Mouse (Mus musculus): Measurements from ENCODE around the gene Wnt9a.
"Not testable (repeated sequence)": the region's sequence is repeated elsewhere in the genome, so short reads cannot be mapped to it uniquely, and the experiment has no call there.

The Wnt9a gene

DNA sequence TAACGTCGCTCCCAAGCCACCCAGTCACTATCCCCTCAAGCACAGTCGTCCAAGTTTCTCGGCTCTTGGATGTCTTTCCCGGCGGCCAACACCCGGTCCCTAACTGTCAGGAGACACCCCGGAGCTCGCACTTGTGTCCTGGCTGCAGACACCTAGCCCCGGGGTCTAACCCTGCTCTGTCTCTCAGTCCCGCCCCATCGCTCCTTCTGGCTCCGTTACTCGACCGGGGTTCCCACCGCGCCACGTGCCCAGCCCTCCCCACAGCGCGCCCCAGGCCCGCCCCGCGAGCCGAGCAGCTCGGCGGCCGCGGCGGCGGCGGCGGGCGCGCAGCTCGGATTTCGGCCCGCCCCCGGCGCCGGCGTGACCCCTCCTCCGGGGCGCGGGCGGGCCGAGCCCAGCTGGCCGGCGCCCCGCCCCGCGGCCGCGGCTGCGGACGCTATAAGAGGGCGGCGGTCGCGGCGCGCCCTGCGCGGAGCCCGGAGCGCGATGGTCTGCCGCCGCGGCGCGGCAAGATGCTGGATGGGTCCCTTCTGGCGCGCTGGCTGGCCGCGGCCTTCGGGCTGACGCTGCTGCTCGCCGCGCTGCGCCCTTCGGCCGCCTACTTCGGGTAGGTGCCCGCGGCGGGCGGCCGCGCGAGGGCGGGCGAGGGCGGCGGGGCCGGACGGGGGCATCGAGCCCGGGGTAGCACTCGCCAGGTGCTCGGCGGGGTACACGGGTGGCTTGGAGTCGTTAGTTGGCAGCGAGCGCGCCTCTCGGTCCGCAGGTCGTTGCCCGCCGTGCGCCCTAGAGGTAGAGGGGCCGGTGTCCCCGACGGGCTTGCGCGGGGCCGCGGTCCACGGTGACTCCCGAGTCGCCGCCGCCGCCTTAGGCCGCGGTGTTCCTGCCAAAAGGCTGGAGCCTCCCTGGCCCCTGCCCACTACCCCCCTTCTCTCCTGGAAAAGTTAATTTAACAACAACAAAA, at the start of gene Wnt9a:
Gene Wnt9a, plus strand, starts transcription at position 468 of the 961 bp plus-strand sequence.
- peak; percentile 59 to 60 for DNase-seq (ENCODE audit: low spot score in 2 of 2)

DNA sequence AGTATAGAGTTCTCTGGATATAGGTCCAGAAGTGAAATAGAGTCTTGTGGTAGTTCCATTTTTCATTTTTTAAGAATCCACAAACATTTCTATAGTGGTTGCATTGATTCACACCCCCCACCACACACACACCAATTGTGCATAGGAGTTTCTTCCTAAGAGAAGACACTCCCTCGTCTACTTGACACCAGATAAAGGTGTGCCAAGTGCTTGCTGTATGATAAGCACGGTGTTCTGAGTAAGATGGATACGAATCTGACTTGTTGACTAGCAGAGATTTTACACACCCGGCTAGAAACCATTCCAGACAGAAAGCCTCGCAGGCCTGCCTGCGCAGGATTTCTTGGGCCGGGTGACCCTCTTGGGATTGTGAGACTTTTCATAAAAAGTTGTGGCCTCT, 47.1 kb upstream of the Wnt9a start:
- no peak for DNase-seq (ENCODE audit: low spot score in 2 of 2)

DNA sequence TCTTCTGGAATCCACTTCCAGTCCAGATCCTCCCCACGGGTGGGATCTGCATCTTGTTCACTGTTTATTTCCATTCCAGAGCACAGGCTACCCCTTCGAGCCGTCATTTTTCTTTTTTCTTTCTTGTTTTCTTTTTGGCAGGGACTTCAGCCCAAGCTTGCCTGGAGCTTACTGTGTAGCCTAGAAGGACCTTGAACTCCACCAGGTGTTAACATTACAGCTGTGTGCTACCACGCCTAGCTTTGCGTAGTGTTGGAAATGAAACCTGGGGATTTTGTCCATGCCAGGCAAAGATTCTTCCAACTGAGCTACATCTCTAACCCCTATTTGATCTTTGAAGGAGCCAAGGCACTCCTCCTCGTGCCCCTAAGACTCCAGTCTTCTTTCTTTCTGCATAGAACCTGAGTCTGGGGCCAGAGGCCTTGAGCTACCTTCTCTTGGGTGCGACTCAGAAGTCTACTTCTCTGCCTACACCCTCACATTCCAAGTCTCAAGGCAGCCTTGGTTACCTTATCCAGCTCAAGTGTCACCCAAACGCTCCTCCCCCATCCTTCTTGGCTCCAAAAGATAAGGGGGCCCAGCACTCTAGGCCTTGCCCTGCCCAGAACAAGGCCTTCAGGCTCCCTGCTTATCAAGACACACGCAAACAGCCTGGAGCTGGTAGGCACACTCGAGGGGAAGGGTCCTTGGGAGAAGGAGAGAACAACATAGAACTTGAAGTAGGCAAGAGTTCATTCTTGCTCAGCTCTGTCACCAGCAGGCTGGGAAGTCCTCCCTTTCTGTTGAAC, 45.8 kb upstream of the Wnt9a start:
- DNase-seq (ENCODE audit: low spot score in 2 of 2) = no peak

DNA sequence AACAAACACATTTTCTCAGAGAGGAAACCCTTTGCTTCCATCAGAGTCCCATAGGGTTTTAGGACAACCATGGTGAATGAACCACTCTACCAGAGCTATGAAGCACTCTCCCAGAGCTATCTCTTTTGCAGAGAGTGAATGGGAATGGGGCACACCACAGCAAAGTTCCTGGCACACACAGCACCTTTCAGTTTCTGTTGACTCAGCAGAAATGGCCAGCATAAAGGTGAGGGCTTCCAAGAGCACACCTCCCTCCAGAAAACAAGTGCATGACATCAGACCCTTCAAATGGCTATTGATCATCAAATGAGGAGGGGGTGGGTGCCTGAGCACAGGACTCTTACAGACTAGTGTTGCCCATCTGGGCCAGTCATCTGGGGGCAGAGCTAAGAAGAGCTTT, 44.4 kb upstream of the Wnt9a start:
- DNase-seq (ENCODE audit: low spot score in 2 of 2) = no peak

DNA sequence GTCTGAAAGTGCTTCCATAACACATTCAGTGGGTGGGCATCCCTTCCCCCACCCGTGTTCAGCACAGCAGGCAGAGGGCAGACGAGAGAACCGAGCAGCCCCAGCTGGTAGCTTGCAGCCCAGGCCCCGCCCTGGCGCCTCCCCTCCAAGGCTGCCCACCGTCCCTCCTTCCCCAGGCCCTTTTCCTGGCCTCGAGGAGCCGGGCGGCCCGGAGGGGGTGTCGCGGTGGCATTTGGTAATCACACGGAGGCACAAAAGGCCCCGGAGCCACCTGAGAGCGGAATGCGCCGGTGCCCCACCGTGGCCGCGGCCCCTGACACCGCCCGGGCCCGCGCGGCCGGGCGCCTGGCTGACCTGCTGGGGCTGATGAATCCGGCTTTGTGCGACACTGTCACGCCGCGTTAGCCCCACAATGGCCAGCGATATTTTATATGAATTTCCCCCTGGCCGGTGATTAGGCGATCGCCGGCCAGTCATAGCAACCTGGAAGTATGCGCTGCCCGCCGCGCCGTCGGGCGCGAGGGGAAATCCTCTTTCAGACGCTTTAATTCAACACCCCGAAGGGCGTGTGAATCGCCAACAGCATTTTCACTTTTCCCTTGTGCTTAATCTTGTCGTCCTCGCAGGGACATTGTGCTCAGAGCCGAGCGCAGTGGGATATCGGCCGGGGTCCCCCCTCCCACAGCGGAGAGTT, 42.7 kb upstream of the Wnt9a start:
- peak in 1 of 2 experiments; percentile 13 for DNase-seq (ENCODE audit: low spot score in 2 of 2)

DNA sequence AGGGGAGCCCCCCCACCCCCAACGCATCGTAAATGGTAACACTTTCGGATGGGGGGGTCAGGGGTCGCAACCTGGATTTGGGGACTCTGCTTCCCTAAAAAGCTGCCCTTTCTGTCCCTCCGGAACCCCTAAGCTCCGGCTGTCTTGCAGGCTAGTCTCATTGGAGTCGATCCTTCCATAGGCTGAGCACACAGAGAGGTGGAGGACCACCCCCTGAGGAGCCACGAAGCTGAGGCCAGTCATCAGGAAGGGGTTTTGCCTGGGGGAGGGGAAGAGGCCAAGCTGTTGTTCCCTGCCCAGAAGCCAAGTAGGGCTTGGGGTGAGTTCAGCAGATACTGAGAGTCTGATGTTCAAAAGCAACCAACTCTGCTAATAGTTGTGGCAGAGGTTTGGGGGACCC, 42.1 kb upstream of the Wnt9a start:
- DNase-seq (ENCODE audit: low spot score in 2 of 2) = no peak

DNA sequence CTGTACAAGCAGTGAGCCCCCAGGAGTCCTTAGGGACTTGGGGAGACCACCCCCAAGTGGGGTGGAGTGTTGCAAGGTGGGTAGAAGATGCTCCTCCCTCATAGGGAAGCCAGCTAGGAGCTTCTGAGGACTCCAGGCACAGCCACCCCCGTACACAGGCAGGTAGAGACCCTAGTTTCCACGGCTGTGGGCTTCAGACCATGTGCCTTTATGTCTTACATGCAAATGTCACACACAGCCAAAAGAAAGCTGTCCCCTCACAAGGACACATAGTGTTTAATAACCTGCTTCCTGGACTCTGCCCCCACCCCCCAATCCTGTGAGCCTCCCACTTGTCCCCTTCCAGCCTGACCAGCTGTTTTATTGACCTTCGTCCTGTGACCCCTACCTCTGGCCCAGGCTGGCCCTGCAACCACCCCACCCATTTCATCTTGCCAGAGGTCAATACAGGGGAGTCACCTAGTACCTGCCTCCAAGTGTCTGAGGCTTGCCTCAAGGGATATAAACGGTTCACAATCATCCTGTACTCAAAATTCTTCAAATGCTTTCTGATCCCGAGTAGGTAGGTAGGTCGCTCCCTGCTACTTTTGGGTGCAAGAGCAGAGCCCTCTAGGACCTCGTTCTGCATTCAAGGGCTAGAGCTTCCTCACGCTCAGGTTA, 41.4 kb upstream of the Wnt9a start:
- no peak for DNase-seq (ENCODE audit: low spot score in 2 of 2)

DNA sequence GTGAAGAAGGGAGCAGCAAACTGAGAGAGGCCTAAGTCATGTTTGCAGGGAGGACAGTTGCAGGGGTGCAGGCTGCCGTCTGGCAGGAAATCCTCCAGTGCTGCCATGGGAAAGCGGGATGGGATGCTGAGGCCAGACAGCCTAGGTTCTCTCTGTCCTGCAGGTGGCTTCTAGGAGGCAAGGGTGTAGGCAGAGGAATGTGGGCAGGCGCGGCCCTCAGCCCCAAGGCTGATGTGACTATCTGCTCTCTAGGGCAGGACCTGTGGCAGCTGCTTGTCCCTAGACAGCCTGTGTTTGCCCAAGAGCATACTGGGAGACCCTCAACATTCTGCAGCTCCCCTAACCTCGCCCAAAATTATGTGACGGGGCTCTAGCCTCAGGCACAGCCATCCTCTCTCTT, 40.0 kb upstream of the Wnt9a start:
- no peak for DNase-seq (ENCODE audit: low spot score in 2 of 2)

DNA sequence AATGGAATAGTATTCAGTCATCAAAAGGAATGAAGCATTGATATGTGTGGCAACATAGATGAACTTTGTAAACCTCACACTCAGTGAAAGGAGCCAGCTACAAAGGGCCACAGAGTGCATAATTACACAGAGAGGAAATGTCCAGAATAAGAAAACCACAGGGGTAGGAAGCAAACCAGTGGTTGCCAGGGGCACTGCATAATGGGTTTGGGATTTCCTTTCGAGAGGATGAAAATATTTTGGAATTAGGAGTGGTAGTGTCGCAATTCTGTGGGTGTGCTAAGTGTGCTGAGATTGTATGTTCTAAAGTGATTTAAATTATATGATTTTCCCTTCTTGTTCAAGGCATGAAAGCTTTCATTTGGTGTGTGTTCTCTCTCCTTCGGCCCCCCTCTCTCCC, 32.5 kb upstream of the Wnt9a start:
- DNase-seq (ENCODE audit: low spot score in 2 of 2) = no peak

DNA sequence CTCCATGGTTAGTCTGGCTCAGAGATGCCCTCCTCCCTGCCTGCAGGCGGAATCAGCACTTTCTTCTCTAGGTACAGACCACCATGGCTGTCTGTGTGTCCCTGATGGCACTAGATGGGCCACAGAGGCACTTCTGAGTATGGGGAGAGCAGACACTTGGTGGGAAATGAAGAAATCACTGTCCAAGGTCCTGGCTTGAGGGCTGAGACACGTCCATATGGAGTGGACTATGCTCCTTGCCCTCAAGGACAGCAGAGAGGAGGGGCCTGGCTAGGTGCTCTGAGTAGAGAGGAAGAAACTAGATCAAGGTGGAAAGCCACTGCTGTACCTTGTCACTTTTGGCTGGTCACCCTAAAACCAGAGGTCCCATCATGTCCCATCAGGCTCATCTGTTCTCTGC, 29.9 kb upstream of the Wnt9a start:
- DNase-seq (ENCODE audit: low spot score in 2 of 2) = no peak

DNA sequence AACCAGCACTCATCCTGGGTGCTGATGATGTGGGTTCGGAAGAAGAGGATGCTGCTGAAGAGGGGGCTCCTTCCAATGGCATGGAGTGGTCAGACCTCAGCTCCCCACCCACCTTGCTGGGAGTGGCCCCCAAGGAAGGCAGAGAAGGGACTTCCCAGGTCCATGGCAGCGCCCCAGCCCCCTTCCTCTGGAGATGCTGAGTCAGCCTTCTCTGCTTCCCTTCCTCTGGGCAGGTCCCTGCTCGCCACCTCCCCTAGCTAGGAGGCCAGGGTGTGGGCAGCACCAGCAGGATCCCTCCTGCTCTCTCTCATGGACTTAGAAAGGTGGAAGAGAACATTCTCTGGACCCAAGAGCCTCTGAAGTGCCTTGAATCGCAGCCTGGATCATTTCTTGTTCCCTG, 28.7 kb upstream of the Wnt9a start:
- no peak for DNase-seq (ENCODE audit: low spot score in 2 of 2)

DNA sequence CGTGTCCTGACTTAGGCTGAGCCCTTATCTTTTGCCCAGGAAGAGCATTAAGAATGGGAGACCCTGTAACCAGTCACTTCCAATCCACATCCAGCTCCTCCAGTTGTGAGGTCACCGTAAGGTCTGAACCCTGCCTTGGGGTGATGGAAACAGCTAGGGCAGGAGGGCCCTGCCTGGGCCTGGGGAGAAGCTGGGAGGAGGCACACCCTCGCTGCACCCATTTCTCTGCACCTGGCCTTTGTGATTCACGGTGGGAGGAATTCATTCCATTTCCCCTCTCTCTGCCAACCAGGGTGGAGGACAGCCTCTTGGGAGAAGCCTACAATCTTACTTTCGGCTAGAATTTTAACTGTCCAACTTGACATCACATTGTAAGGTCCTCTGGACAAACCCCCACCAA, 24.6 kb upstream of the Wnt9a start:
- no peak for DNase-seq (ENCODE audit: low spot score in 2 of 2)

DNA sequence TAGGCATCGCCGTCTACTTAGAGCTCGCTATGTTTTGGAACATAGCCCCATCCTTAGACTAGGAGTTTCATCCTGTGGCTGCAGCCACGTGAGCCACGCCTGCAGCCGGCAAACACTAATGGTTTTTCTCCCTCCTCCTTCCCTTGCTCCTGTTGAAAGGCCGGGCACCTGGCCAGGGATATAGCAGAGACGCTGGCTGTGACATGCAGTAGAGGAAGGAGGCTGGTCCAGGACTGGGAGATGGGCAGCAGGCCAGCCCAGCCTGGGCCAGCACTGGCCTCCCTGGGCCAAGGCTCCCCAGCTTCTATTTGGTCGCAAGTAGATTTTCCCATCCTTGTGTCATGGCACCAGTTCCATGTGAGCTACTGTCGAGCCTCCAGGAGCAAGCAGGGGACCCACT, 23.8 kb upstream of the Wnt9a start:
- peak in 1 of 2 experiments; percentile 71 for DNase-seq (ENCODE audit: low spot score in 2 of 2)

DNA sequence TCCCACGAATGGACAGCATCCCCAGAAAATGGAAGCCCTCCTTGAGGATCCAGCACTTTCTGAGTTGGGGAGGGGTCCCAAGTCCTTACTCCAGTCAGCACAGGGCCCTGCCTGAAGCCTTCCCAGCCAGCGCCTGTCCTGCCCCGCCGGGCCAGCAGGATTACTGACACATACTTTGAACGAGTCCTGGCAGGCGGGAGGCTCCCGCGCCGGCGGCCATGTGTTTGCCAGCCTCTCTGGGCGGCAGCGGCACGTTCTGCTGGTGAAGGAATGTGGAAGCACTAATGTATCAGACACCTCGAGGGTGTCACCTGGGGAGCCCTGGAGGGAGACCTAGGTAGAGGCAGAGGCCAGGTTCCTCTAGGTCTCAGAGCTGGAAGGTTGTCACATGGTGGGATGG, 22.6 kb upstream of the Wnt9a start:
- DNase-seq (ENCODE audit: low spot score in 2 of 2) = peak in 1 of 2 experiments; percentile 39

DNA sequence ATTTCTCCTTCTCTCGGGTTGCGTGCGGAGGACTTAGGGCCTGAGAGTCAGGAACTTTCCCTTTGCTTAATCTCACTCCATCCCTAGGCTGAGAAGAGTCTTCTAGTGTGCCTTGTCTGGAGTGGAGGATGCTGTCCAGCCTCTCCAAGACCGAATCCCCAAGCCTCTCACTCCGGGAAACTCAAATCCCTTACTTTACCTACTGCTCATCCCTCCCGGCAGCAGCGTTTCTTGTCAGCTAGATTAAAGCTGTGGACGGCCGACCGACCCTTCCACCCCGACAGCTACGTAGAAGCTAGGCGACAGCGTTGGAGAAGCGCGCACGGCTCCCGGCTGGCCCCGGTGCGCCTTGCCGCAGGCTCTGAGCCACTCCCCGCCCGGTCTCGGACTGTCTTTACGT, 17.0 kb upstream of the Wnt9a start:
- DNase-seq (ENCODE audit: low spot score in 2 of 2) = no peak

DNA sequence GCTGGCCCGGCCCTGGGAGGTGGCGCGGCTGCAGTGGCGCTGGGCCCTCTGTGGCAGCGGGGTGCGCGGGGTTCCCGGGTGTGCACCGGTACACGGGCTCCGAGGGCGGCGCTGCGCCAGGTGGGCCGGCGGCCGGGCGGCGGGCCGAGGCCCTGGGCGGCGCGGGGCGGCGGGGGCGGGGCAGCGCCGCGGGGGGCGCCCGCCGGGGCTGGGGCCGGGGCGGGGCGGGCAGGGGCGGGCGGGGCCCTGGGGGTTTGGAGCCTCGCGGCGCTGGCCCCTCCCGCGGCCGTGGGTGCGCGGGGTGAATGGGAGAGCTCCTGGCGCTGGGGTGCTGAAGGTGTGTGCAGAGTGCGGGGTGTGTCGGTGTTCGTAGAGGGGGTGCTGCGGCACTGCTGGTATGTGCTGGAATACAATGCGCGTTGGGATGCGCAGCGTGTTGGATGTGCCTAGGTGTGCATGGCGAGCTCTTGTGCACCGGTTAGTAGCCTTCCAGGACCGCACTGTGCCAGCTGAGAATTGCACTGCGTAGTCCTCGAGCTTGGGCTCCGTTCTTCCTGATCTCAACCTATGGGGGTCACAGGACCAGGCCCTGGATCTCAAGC, 15.9 kb upstream of the Wnt9a start, which contains the start of gene Wnt3a:
Gene Wnt3a, minus strand, starts transcription at position 51 of the 602 bp plus-strand sequence.
- DNase-seq (ENCODE audit: low spot score in 2 of 2) = no peak

DNA sequence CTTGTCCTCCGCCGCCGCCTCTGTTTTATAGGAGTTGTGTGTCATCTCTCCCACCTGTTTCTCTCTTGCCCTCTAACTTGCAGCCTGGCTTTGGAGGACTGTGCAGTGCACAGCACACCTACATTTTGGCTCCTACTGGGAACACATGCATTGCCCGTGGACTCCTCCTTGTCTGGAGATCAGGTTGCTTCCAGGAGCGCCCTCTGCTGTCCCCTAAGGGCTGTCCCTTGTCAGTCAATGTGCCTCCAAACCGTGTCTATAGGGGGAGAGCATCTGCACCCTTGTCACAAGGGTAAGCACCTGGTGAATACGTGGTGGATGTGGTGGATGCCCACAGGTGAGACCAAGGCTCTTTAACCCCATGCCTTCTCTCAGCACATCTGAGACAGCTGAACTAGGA, 13.1 kb upstream of the Wnt9a start:
- peak in 1 of 2 experiments; percentile 50 for DNase-seq (ENCODE audit: low spot score in 2 of 2)

DNA sequence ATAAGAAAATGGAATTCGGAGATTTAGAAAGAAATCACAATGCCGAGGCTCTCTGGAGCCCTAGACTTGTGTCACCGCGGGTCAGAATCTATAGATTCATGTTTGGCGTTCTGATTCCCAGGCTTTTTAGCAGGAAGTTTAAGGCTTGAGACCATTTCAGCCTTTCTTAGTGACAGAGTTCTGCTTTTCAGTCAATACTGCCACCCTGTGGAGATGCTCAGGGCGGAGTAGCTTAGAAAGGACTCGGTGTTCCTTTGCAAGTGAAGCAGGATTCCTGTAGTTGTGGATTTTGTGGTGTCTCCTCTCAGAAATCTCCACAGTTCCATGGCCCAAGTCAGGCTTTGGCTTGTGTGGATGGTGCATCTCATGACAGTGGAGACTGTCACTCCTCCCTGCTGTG, 8.8 kb upstream of the Wnt9a start:
- peak in 1 of 2 experiments; percentile 41 for DNase-seq (ENCODE audit: low spot score in 2 of 2)

DNA sequence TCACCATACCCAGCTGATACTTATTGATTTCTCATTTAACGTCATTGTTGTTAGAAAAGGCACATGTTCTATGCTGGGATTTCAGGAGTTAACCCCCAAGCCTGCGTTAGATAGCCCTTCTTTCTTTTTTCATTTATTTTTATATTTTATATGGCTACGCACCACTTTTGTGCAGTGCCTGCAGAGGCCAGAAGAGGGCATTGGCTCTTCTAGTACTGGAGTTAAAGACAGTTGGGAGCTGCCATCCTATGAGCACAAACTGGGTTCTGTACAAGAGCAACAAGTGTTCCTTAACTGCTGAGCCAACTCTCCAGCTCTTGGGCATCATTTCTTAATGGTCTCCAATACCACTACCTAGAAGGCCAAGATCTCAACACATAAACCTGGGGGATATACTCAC, 6.5 kb upstream of the Wnt9a start:
- DNase-seq (ENCODE audit: low spot score in 2 of 2) = no peak

DNA sequence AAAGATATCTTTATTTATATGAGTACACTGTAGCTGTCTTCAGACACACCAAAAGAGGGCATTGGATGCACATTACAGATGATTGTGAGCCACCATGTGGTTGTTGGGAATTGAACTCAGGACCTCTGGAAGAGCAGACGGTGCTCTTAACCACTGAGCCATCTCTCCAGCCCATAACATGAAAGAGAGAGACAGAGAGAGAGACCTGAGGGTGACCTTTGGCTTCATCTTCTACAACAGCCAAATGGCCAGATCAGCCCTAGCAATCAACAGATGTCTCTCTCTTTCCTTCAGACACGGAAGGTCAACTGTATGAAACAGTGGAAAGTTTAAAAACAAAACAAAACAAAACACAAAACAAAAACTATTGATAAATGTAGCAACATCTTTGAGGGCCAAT, 5.7 kb upstream of the Wnt9a start:
- DNase-seq (ENCODE audit: low spot score in 2 of 2) = not testable (repeated sequence)

Data from urinary bladder, postnatal 36 days (tissue).